Mouse (Mus musculus) embryonic facial prominence, embryonic 14.5 days (tissue): ENCODE results near the gene Gm5105. TPM values are rescaled to one million over a fixed set of nuclear protein-coding genes. Genes with fewer than 3 reads are reported as not detected.

Experiments used
- ATAC-seq: fragments of 200-750 bp; cut with Nextera tagmentation; 2 replicates; pipeline ENCODE4 v1.8.0; 2017; ENCODE audit warnings: low read depth, moderate number of reproducible peaks, moderate TSS enrichment
- DNase-seq: peaks from one replicate; pipeline ENCODE4 v3.0.0-alpha.2; 2015; ENCODE audit warnings: low spot score
- H3K27ac ChIP-seq: fragments of 300-500 bp; sonication (generic); replicated peaks from 2 replicates; pipeline ENCODE4 v1.5.1; 2014; ENCODE audit warnings: low read depth, mild to moderate bottlenecking, low read length, moderate library complexity
- H3K27me3 ChIP-seq: fragments of 300-500 bp; sonication (generic); replicated peaks from 2 replicates; pipeline ENCODE4 v1.6.1; 2014; ENCODE audit warnings: low read length; ENCODE audit not compliant: control insufficient read depth, insufficient read depth
- H3K36me3 ChIP-seq: fragments of 300-500 bp; sonication (generic); 2 replicates; pipeline ENCODE4 v1.6.1; 2014; ENCODE audit warnings: low read length, mixed read lengths; ENCODE audit not compliant: control insufficient read depth, insufficient read depth
- H3K4me1 ChIP-seq: fragments of 300-500 bp; sonication (generic); 2 replicates; pipeline ENCODE4 v1.6.1; 2014; ENCODE audit warnings: antibody characterized with exemption, low read length; ENCODE audit not compliant: control insufficient read depth, insufficient read depth
- H3K4me2 ChIP-seq: fragments of 300-500 bp; sonication (generic); 2 replicates; pipeline ENCODE4 v1.6.1; 2014; ENCODE audit warnings: low read depth, mild to moderate bottlenecking, low read length, moderate library complexity, mixed read lengths
- H3K4me3 ChIP-seq: fragments of 300-500 bp; sonication (generic); 2 replicates; pipeline ENCODE4 v1.5.1; 2014; ENCODE audit warnings: low read depth, mild to moderate bottlenecking, low read length
- H3K9ac ChIP-seq: fragments of 300-500 bp; sonication (generic); 2 replicates; pipeline ENCODE4 v1.6.1; 2014; ENCODE audit warnings: low read depth, mild to moderate bottlenecking, low read length, moderate library complexity, mixed read lengths
- H3K9me3 ChIP-seq: fragments of 300-500 bp; sonication (generic); 2 replicates; pipeline ENCODE4 v1.6.1; 2016; ENCODE audit warnings: low read length; ENCODE audit not compliant: control insufficient read depth
- WGBS: fragments of 180-500 bp; shearing (Covaris S2); extraction: QIAGEN DNeasy Blood & Tissue Kit; methylation state at CpG from one replicate; pipeline ENCODE4 v1.1.7; 2014; 5-methylcytosine and 5-hydroxymethylcytosine counted together
- polyA plus RNA-seq: library from polyadenylated mRNA; unstranded; fragments of >200 nt; fragmentation: Nextera tagmentation; extraction: Ambion mirVana; gene quantifications from 2 replicates; pipeline ENCODE4 v1.2.1, GENCODE M21; 2014

The Gm5105 gene
- polyA plus RNA-seq, 1 experiment from 2014 or later, result 0.75 TPM

DNA sequence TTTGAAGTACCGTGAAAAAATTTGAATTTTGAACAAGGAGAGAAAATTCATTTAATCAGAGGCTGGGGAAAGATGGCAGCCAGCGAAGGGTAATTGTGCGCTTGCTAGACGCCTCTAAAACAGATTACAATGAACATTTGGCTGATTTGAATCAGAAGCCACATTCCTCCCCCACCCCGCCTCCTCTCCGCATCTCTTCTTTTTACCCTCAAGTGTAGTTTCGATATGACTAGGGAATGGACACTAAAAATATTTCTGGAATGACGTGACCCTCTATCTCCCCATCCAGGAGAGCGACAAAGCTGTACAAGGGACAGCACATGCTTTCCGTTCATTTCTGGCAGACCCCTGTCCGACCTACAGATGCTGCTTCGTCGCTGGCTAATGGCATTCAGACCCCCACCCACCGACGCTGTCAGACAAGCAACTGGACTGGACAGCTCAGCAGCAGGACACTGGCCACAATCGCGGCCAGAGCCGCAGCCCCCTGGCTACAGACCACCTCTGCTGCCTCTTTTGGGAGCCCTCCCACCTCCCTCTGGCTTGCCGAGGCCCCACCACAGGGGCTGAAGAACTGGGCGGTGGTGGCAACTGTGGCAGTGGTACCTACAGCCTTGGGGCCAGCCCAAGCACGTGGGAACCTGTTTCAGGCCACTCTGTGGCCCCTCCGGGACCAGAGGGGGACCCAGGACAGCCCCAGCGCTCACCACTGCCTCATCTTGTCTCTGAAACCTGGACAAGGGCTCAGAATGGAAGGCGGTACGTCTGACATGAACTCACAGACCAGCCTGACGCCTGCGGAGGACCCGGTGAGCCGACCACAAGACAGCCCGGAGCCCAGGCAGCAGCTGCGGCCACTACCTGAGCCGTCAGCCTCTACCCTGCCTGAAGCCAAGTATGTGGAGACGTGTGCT lies 2.2 kb downstream of the Gm5105 start, which contains the start of gene 1110002E22Rik:
1110002E22Rik (plus strand) TSS at position 321 of the 914 bp plus-strand sequence.
- Histone ChIP-seq H3K9ac (0 out of 2 replicates have a peak within 1 kb of the TSS, but pooled peaks have one; percentile 1), H3K4me2 (peak within 1 kb of the TSS; percentile 18)

DNA sequence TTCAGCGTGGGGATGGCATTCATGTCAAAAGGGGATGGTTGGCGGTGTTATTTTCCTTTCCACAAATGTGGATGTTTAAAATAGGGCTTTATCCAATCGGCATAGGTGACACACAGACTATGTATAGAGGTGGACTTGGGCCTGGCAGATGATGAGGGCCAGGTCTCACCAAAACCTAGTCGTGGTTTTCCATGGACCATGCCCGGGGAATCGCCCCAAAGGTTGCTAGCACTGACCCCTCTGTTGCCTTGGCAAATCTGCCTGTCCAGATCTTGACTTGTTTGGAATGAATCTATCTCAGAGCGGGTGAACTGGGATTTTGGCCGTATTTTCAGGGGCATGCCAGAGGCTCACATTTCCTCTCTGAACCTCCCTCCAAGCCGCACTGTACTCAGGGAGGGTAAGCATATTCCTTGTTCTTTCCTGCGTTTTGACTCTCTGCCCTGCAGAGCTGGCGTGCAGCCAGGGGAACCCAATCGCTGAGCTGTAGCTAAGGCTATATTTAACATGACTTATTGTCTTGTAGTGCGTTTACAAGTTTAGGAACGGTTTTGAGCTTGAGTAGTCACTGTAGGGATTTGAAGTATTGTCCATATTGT lies 3.4 kb downstream of the Gm5105 start:
- peak; percentile 84 for ATAC-seq
- DNase-seq, result peak; percentile 93
- peak overlapping the region; percentile 18 for H3K4me2 ChIP-seq
- H3K27me3 ChIP-seq, result no peaks in the 10 kb centered on the region
- WGBS, result 35% methylated on average over 14 of the region's 14 CpGs
- no peaks in the 10 kb centered on the region for H3K9me3 ChIP-seq
- H3K4me1 ChIP-seq, result peaks cover 26% of the 10 kb centered on the region
- H3K4me3 ChIP-seq, result no peak overlapping the region
- H3K9ac ChIP-seq, result no peak overlapping the region
- no peaks in the 10 kb centered on the region for H3K36me3 ChIP-seq
- H3K27ac ChIP-seq, result peak overlapping the region; percentile 72

More for the DNA sequence above, 2.2 kb downstream of the Gm5105 start, which contains the start of gene 1110002E22Rik:
- WGBS, result 64% methylated on average over 33 of the region's 33 CpGs
- DNase-seq (peak; percentile 17), ATAC-seq (peak; percentile 24; the same call in 1 of the 2 replicates)
- H3K4me1 ChIP-seq, result peaks cover 31% of the 10 kb centered on the region
- no peaks in the 10 kb centered on the region for H3K27me3 ChIP-seq
- no peaks in the 10 kb centered on the region for H3K9me3 ChIP-seq
- no peaks in the 10 kb centered on the region for H3K36me3 ChIP-seq
- no peak within 1 kb of the TSS for H3K4me3 ChIP-seq
- peak within 1 kb of the TSS; percentile 72 for H3K27ac ChIP-seq

DNA sequence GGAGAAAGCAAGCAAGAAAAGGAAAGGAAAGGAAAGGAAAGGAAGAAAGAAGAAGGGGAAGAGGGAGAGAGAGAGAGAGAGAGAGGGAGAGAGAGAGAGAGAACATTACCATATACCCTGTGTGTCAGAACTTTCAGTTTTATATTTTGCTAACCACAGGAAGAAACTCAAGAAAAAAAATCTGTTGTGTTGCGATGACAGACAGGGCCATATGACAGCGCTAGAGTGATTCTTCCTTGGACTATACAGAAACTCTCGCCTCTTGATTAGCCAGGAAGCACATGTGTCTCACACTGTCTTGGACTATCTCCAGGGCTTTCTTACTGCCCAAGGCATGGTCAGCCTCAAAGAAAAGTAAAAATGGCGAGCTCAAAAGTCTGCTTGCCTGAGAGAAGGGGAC lies 4.5 kb downstream of the Gm5105 start:
- Histone ChIP-seq H3K36me3 (no peaks in the 10 kb centered on the region), H3K9me3 (no peaks in the 10 kb centered on the region), H3K4me2 (no peak overlapping the region), H3K4me3 (no peak overlapping the region), H3K27ac (no peak overlapping the region), H3K9ac (no peak overlapping the region), H3K4me1 (peaks cover 29% of the 10 kb centered on the region), H3K27me3 (no peaks in the 10 kb centered on the region)
- DNase-seq, result peak; percentile 57
- no peak for ATAC-seq
- 70% methylated on average over 4 of the region's 4 CpGs for WGBS

DNA sequence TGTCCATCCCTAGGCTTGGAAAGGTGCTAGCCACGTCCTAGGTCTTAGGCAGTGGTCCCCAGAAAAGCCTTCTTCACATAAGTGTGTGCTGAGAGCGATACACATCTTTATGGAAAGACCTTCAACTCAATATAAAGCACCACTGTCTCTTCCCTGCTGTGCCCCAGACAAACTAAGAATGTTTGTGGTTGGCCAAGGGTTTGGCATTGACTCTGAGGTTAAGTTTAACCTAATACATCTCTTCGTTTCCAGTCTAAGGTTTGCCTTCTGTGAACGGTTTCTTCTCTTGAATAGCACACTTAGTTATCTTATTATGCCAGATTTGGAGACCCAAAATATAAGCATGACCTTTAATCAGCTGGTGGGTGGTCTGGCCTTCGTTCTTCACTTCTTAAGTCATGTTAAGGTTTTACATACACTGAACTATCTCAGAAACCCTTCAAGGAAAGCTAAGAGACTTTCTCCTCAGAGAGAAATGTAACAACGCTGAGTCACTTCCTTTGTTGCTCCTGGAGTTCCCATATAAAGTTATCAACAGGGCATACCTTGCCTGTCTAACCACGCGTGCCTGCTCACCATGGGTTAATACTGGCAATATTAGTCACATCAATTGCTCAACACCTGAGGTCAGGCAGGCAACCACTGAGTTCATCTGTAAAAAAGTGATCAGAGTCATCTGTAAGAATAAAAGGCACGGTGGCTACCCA lies 5.8 kb downstream of the Gm5105 start:
- Histone ChIP-seq H3K9me3 (no peaks in the 10 kb centered on the region), H3K36me3 (no peaks in the 10 kb centered on the region), H3K27me3 (no peaks in the 10 kb centered on the region), H3K4me2 (no peak overlapping the region), H3K4me1 (peaks cover 32% of the 10 kb centered on the region), H3K4me3 (no peak overlapping the region), H3K27ac (0 out of 2 replicates have a peak overlapping the region, but pooled peaks have one; percentile 13), H3K9ac (no peak overlapping the region)
- no peak for ATAC-seq
- WGBS, result 82% methylated on average over 9 of the region's 9 CpGs
- DNase-seq, result peak; percentile 34

DNA sequence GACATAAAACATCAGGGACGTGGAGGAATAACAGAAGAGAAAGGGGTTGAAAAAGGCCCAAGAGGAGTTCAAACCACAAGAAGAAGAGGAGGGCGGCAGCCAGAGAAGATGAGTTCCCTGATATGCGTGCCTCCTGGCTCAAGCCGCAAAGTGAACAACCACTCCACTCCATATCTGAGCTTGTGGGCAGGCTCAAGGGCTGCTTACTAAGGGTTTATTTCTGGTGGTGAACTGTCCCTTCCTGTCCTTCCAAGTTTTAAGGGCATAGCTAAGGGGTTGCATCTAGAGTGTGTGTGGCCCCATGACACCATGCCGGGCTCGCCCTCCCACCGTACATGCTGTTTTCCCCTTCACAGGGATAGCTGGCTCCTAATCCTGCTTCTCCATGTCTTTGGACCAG lies 6.8 kb downstream of the Gm5105 start:
- ATAC-seq, result no peak
- WGBS, result 96% methylated on average over 7 of the region's 7 CpGs
- no peak overlapping the region for H3K9ac ChIP-seq
- H3K36me3 ChIP-seq, result no peaks in the 10 kb centered on the region
- H3K4me3 ChIP-seq, result no peak overlapping the region
- no peak overlapping the region for H3K4me2 ChIP-seq
- no peak overlapping the region for H3K27ac ChIP-seq
- no peaks in the 10 kb centered on the region for H3K27me3 ChIP-seq
- no peaks in the 10 kb centered on the region for H3K9me3 ChIP-seq
- H3K4me1 ChIP-seq, result peaks cover 28% of the 10 kb centered on the region
- DNase-seq, result no peak

DNA sequence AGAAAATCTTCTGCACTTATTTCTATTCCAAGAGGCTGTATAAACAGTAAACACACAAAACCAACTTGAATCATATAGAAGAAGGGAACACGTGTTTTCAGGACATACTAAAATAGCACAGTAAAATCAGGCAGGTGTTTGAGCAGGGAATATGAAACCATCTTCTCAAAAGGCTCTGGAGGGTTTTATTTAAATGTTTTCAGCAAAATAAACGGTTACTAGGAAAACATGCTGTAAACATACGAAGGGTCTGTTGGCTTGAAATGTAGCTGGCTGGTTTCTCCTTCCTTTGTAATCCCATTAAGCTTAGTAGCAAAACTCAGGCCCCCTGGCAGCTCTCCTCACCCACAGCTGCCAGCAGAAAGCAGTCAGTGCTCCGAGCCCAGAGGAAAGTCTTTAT lies 9.0 kb downstream of the Gm5105 start:
- H3K27me3 ChIP-seq, result no peaks in the 10 kb centered on the region
- H3K4me2 ChIP-seq, result no peak overlapping the region
- H3K9ac ChIP-seq, result no peak overlapping the region
- ATAC-seq, result no peak
- no peaks in the 10 kb centered on the region for H3K9me3 ChIP-seq
- H3K27ac ChIP-seq, result no peak overlapping the region
- 36% methylated on average over 4 of the region's 4 CpGs for WGBS
- H3K4me1 ChIP-seq, result peaks cover 18% of the 10 kb centered on the region; the same call in 1 of the 2 replicates
- no peaks in the 10 kb centered on the region for H3K36me3 ChIP-seq
- peak; percentile 56 for DNase-seq
- H3K4me3 ChIP-seq, result no peak overlapping the region

DNA sequence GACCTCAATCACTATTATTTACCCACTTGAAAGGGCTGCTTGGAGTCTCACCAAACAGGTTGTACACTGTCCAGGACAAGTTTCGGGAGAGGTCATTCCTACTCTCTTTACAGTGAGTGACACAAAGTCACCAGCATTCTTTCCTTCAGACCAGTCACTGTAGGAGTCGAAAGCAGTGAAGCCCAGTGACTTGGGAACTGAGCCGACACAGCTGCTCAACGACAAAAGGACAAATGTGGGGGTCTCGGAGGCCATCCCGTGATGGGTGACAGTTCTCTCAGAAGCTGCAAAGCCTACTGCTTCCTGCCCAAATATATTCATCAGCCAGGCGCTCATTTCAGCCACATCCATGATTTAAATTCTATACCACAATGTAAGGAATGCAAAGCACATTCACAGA lies 10.2 kb downstream of the Gm5105 start:
- 65% methylated on average over 7 of the region's 7 CpGs for WGBS
- H3K27ac ChIP-seq, result 0 out of 2 replicates have a peak overlapping the region, but pooled peaks have one; percentile 15
- no peak overlapping the region for H3K4me3 ChIP-seq
- H3K36me3 ChIP-seq, result no peaks in the 10 kb centered on the region
- H3K4me2 ChIP-seq, result no peak overlapping the region
- H3K27me3 ChIP-seq, result no peaks in the 10 kb centered on the region
- peaks cover 19% of the 10 kb centered on the region; the same call in 1 of the 2 replicates for H3K4me1 ChIP-seq
- no peak overlapping the region for H3K9ac ChIP-seq
- 0 out of 2 replicates have a peak, but pooled peaks have one; percentile 30 for ATAC-seq
- no peaks in the 10 kb centered on the region for H3K9me3 ChIP-seq
- DNase-seq, result peak; percentile 32

DNA sequence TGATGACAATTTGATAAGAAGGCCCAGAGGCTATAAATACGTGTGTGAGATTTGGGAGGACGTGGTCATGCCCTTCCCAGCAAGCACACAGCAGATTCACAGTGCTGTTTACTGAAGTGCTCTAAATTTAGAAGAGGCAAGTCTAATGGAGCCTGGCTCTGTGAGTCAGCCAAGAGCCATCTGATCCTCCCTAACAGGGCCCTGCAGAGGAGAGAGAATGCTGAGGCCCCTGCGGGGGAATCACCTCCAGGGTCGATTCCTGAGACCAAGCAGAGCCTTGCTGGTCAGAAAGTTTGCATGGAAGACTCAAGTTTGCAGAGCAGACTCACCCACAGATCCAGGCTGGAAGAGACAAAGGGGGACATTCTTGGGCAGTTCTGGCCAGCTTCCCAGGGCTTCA lies 13.2 kb downstream of the Gm5105 start:
- Histone ChIP-seq H3K4me2 (peak overlapping the region; percentile 5; the same call in 1 of the 2 replicates), H3K4me1 (peaks cover 19% of the 10 kb centered on the region; the same call in 1 of the 2 replicates), H3K9me3 (no peaks in the 10 kb centered on the region), H3K4me3 (no peak overlapping the region), H3K9ac (0 out of 2 replicates have a peak overlapping the region, but pooled peaks have one; percentile 23), H3K36me3 (no peaks in the 10 kb centered on the region), H3K27me3 (no peaks in the 10 kb centered on the region), H3K27ac (peak overlapping the region; percentile 69)
- DNase-seq (peak; percentile 82), ATAC-seq (peak; percentile 78)
- 19% methylated on average over 4 of the region's 4 CpGs for WGBS
